Mouse (Mus musculus): ENCODE data around the gene Fkbpl.
A peak's percentile ranks its signal among the peaks of the same experiment; 100 is the strongest.

Gene Fkbpl

GRCm38 (mm10) chr17:34627093-34627942, 17.2 kb upstream of the Fkbpl start:
- DNase-seq (ENCODE audit: low read depth): no peak

DNA sequence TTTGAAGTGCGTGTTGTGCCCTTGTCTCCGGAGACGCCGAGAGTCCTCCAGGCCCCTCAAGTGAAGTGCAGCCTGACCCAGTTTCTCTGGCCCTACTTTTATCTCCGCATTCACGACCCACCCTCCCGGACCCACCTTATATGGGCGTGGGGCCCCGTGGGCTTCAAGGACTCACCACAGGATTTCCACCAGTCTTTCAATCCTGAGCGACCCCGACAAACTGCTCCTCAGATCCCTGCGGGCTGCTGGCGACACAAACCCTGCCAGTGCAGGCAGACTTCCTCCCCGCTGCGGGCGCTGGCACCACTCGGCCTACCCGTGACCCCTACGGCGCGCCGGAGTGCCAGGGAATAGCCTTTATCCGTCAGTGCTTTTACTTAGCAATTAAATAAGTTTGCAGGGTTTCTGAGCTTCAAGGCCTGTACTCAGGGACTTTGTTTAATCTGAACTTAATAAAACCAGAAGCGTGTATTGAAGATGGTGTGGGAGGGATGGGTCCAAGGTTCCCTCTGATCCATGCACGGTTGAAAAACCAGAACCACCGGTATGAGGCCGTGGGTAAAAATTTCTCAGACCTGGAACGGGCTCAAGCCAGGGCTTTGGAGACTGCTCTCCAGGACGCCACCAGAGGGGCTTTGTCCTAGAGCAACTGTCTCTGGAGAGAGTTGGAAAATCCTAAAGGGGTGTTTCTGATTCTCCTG, 16.5 kb upstream of the Fkbpl start, which contains the start of gene Ppt2:
Gene Ppt2 (minus strand): TSS at position 568 of the 701 bp plus-strand sequence.
- no peak for DNase-seq (ENCODE audit: low read depth)

- no peak for DNase-seq (ENCODE audit: low read depth)
Observed at GRCm38 (mm10) chr17:34628644-34628967, 16.0 kb upstream of the Fkbpl start.

- no peak for DNase-seq (ENCODE audit: low read depth)
Observed at GRCm38 (mm10) chr17:34629221-34629751, 15.3 kb upstream of the Fkbpl start, which contains the start of gene Prrt1. TSS of gene Prrt1 (plus strand) at chr17:34629533.

- DNase-seq (ENCODE audit: low read depth): no peak
Observed at GRCm38 (mm10) chr17:34629796-34630603, 14.6 kb upstream of the Fkbpl start.

- DNase-seq (ENCODE audit: low read depth): no peak
Observed at GRCm38 (mm10) chr17:34630761-34631301, 13.7 kb upstream of the Fkbpl start.

- no peak for DNase-seq (ENCODE audit: low read depth)
Observed at GRCm38 (mm10) chr17:34631647-34632046, 12.9 kb upstream of the Fkbpl start.

- DNase-seq (ENCODE audit: low read depth): peak; percentile 60
Observed at GRCm38 (mm10) chr17:34632261-34632691, 12.3 kb upstream of the Fkbpl start.

GRCm38 (mm10) chr17:34635671-34636070, 8.9 kb upstream of the Fkbpl start:
- DNase-seq (ENCODE audit: low read depth): no peak

DNA sequence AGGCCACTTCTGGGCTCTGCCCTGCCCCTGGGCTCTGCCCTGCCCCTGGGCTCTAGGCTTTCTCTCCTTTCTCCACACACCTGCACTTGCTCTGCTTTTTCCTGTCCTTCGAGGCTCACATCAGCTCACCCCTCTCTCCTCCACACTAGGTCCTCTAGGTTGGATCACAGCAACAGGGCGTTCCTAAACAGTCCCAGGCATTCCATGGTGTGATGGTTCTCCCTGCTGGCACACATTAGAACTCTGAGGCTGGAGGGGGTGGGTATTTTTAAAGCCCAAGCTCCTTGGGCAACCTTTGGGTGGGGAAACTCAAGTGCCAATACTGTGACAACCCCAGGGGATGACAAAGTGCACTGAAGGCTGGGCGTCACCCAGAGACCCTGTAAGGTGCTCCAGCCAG, 7.1 kb upstream of the Fkbpl start:
- no peak for DNase-seq (ENCODE audit: low read depth)

GRCm38 (mm10) chr17:34639461-34640255, 4.9 kb upstream of the Fkbpl start:
- DNase-seq (ENCODE audit: low read depth): no peak

- DNase-seq (ENCODE audit: low read depth): no peak
Observed at GRCm38 (mm10) chr17:34640778-34641601, 3.6 kb upstream of the Fkbpl start.

DNA sequence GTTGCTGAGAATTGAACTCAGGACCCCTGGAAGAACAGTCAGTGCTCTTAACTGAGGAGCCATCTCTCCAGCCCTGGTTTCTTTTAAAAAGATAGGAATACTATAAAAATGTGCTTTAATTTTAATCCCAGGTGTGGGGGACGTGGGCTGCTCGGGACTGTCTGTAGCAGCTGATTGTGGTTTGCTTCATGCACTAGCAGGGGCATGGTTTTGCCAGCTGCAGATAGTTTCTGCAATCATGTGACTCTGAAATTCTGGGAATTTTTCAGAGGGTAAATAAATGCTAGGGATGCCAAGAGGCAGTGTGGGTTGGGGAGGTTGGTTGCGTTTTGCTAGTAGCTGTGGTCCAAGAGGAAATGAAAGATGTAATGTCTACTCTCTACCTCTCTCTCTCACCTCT, 2.6 kb upstream of the Fkbpl start:
- DNase-seq (ENCODE audit: low read depth): no peak

GRCm38 (mm10) chr17:34643379-34643778, 1.2 kb upstream of the Fkbpl start:
- DNase-seq (ENCODE audit: low read depth): no peak

DNA sequence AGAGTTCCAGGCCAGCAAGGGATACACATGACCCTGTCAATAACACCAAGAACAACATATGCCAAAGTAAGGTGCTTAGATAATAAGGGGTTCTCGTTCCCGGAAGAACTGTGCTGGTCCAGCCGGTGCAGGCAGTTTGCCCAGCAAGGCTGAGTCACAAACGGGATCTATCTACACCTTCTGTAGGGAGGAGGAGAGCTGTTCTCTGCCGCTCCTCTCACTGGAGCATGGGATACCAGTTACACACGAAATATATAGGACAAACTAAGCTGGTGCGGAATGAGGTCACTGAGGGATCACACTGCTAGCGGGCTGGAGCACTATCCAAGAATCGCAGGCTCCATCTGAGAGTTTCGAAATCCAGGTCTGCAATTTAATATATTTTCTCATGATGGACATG, 620 bp upstream of the Fkbpl start:
- no peak for DNase-seq (ENCODE audit: low read depth)

- DNase-seq (ENCODE audit: low read depth): no peak
Observed at GRCm38 (mm10) chr17:34645256-34645829, 779 bp downstream of the Fkbpl start.

- no peak for DNase-seq (ENCODE audit: low read depth)
Observed at GRCm38 (mm10) chr17:34645831-34646511, 1.4 kb downstream of the Fkbpl start.

DNA sequence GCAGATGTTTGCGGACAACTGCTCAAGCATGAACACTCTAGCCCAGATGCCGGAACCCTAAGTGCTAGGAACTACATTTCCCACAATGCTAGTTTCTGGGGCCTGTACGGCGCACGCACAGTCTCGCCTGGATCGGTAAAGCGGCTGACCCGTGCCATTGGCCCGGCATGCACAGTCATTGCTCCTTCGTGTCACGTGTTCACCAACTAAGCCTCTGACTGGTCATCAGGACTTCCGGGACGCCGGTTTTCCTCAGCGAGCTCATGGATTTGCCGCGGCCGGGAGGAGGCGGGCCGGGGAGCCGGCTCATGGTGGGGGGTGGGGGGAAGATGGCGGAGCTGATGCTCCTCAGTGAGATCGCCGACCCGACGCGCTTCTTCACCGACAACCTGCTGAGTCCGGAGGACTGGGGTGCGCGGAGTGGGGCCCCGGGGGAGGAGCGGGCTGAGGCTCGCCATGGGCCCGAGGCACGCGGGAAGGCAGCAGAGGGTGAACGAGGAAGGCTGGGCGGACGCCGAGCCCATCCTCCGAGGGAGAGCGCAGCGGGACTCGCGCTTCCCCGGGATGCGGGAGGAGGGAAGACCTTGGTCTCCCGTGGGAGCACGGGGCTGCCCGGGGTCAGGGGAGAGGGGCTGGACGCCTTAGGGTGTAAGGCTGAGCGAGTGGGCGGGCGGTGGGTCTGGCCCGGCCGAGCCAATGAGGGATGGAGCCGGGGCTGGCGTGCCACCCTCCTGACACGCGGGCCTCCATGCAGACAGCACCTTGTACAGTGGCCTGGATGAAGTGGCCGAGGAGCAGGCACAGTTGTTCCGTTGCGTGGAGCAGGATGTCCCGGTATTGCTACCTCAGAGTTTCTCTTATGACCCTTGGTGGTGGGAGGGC, 2.6 kb downstream of the Fkbpl start, which contains the start of gene Atf6b:
Gene Atf6b (plus strand): TSS at position 241 of the 882 bp plus-strand sequence.
- DNase-seq (ENCODE audit: low read depth): peak; percentile 95
